In the genomic region with DNA sequence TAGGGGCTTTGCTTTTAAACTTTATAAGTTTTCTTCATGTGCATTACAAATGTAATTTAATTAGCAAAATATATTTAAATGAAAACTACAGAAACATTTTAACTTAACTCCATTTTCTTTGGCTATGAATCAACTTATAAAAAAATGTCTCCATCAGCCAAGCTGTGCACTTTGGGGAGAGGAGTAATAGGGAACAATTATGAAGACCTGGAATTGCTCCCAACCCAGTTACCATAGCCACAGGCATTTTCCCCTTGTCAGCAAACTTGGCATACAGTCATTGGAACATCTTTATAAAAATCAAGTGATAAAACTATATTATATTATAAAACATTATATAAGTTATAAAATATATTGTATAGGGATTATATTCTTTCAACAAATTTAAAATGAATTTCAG, we compare ENCODE assay signal across 22 mouse cellular contexts.
DNase-seq lines count a peak whose midpoint lies in the region; ATAC-seq and TF ChIP-seq lines count a peak whose summit lies in the region.
"Had no signal": no experiment of that assay in that cellular context is flagged by ENCODE, and none has a peak within 500 bp of the region (broad histone marks: within the 10 kb centered on the region; RNA-seq: fewer than 3 reads in every experiment).

No protein-coding gene starts in this region.

- no peaks in the 10 kb centered on the region for H3K36me3 ChIP-seq in forebrain, postnatal 0 days (ENCODE audit: insufficient read depth)
- no peaks in the 10 kb centered on the region for H3K36me3 ChIP-seq in forebrain, embryonic 13.5 days (ENCODE audit: poor library complexity, severe bottlenecking)
- no peaks in the 10 kb centered on the region for H3K36me3 ChIP-seq in limb, embryonic 14.5 days (ENCODE audit: control insufficient read depth, insufficient read depth, low read length)
- H3K36me3 ChIP-seq in kidney, embryonic 15.5 days: no peaks in the 10 kb centered on the region
- H3K36me3 ChIP-seq: embryonic facial prominence, embryonic 13.5 days; G1E; heart, embryonic 10.5 days; hindbrain, embryonic 12.5 days had no signal

- no peak for ATAC-seq in forebrain, postnatal 0 days
- ATAC-seq in forebrain, embryonic 13.5 days: no peak
- ATAC-seq in limb, embryonic 14.5 days (ENCODE audit: low FRiP score, low read depth): peak; percentile 60
- no peak for ATAC-seq in kidney, embryonic 15.5 days (replicated peaks; ENCODE audit: low FRiP score)
- ATAC-seq: CD4-positive, CD25-positive, alpha-beta regulatory T cell, adult 4 months; hindbrain, embryonic 16.5 days; inflammation-experienced regulatory T-cells, adult 6 months had no signal

- no peak for TF ChIP-seq CTCF in forebrain, postnatal 0 days (IDR thresholded peaks at IDR 0.05; ENCODE audit: low read depth)
- no peak for TF ChIP-seq CTCF in brain, embryonic 14.5 days (IDR thresholded peaks at IDR 0.05; ENCODE audit: borderline replicate concordance, extremely low read depth, insufficient read depth, insufficient read length)

- H3K27me3 ChIP-seq in forebrain, postnatal 0 days (ENCODE audit: insufficient read depth, low read length): no peaks in the 10 kb centered on the region
- no peaks in the 10 kb centered on the region for H3K27me3 ChIP-seq in forebrain, embryonic 13.5 days
- H3K27me3 ChIP-seq in limb, embryonic 14.5 days (ENCODE audit: control insufficient read depth, insufficient read depth, low read length): no peaks in the 10 kb centered on the region
- no peaks in the 10 kb centered on the region for H3K27me3 ChIP-seq in kidney, embryonic 15.5 days
- H3K27me3 ChIP-seq: embryonic facial prominence, embryonic 13.5 days; hindbrain, embryonic 12.5 days had no signal

- no peak overlapping the region for H3K9ac ChIP-seq in forebrain, postnatal 0 days
- H3K9ac ChIP-seq in forebrain, embryonic 13.5 days: no peak overlapping the region
- no peak overlapping the region for H3K9ac ChIP-seq in limb, embryonic 14.5 days (ENCODE audit: low read depth, low read length, severe bottlenecking)
- H3K9ac ChIP-seq in kidney, embryonic 15.5 days: no peak overlapping the region
- H3K9ac ChIP-seq: embryonic facial prominence, embryonic 13.5 days; hindbrain, embryonic 12.5 days had no signal

- H3K4me3 ChIP-seq in forebrain, postnatal 0 days (ENCODE audit: low read depth, low read length): no peak overlapping the region
- no peak overlapping the region for H3K4me3 ChIP-seq in forebrain, embryonic 13.5 days
- H3K4me3 ChIP-seq in limb, embryonic 14.5 days (replicated peaks; ENCODE audit: low read length): no peak overlapping the region
- no peak overlapping the region for H3K4me3 ChIP-seq in kidney, embryonic 15.5 days (replicated peaks)
- H3K4me3 ChIP-seq: embryonic facial prominence, embryonic 13.5 days; heart, embryonic 10.5 days; hindbrain, embryonic 12.5 days had no signal

- no peak for TF ChIP-seq POLR2A in brain, embryonic 14.5 days (IDR thresholded peaks at IDR 0.05; ENCODE audit: borderline replicate concordance, extremely low read depth, insufficient read depth, insufficient read length, poor library complexity, severe bottlenecking)
- no peak for TF ChIP-seq POLR2A in limb, embryonic 14.5 days (IDR thresholded peaks at IDR 0.05; ENCODE audit: borderline replicate concordance, extremely low read depth, insufficient read depth, insufficient read length)

- H3K4me2 ChIP-seq in forebrain, postnatal 0 days (ENCODE audit: low read depth): no peak overlapping the region
- H3K4me2 ChIP-seq in forebrain, embryonic 13.5 days: no peak overlapping the region
- no peak overlapping the region for H3K4me2 ChIP-seq in limb, embryonic 14.5 days (replicated peaks; ENCODE audit: low read depth, low read length, severe bottlenecking)
- no peak overlapping the region for H3K4me2 ChIP-seq in kidney, embryonic 15.5 days
- H3K4me2 ChIP-seq: embryonic facial prominence, embryonic 13.5 days; hindbrain, embryonic 12.5 days had no signal

- no peaks in the 10 kb centered on the region for H3K4me1 ChIP-seq in forebrain, postnatal 0 days (ENCODE audit: insufficient read depth)
- no peaks in the 10 kb centered on the region for H3K4me1 ChIP-seq in forebrain, embryonic 13.5 days
- peaks cover 6% of the 10 kb centered on the region for H3K4me1 ChIP-seq in limb, embryonic 14.5 days (ENCODE audit: control insufficient read depth, insufficient read depth, low read length)
- H3K4me1 ChIP-seq in kidney, embryonic 15.5 days: no peaks in the 10 kb centered on the region
- H3K4me1 ChIP-seq: embryonic facial prominence, embryonic 13.5 days; heart, embryonic 10.5 days; hindbrain, embryonic 12.5 days had no signal

- H3K27ac ChIP-seq in forebrain, postnatal 0 days (ENCODE audit: low read depth, low read length): no peak overlapping the region
- H3K27ac ChIP-seq in forebrain, embryonic 13.5 days: no peak overlapping the region
- no peak overlapping the region for H3K27ac ChIP-seq in limb, embryonic 14.5 days (replicated peaks; ENCODE audit: low read depth, low read length)
- H3K27ac ChIP-seq in kidney, embryonic 15.5 days: no peak overlapping the region
- H3K27ac ChIP-seq: embryonic facial prominence, embryonic 13.5 days; heart, embryonic 10.5 days; hindbrain, embryonic 12.5 days had no signal

- H3K9me3 ChIP-seq in forebrain, postnatal 0 days (ENCODE audit: low read length): no peaks in the 10 kb centered on the region
- H3K9me3 ChIP-seq in forebrain, embryonic 13.5 days (replicated peaks): no peaks in the 10 kb centered on the region
- H3K9me3 ChIP-seq in limb, embryonic 14.5 days (ENCODE audit: control insufficient read depth, low read length): no peaks in the 10 kb centered on the region
- H3K9me3 ChIP-seq in kidney, embryonic 15.5 days (replicated peaks): no peaks in the 10 kb centered on the region
- H3K9me3 ChIP-seq: embryonic facial prominence, embryonic 13.5 days; G1E; heart, embryonic 10.5 days; hindbrain, embryonic 12.5 days had no signal

- DNase-seq in forebrain, postnatal 0 days: peak; percentile 8
- DNase-seq in 3T3-L1 (ENCODE audit: low read depth, low spot score): peak; percentile 18
- DNase-seq in brain, embryonic 14.5 days (ENCODE audit: low read depth): peak; percentile 45
- peak; percentile 73 for DNase-seq in limb, embryonic 14.5 days (ENCODE audit: low spot score)
- DNase-seq: adrenal gland, adult 8-10 months; adrenal gland, postnatal 36 days; cerebellum, adult 11-12 months; cerebellum, adult 9-10 months; cerebellum, postnatal 25 days; gastrocnemius, postnatal 10 days; heart, adult 18-20 months; heart, postnatal 10 days; heart, postnatal 4 days had no signal

Comparison
In these comparisons a context has a peak if more than half of its experiments do, and no peak if none do; other contexts are left out.
1. DNase-seq: peak in every context shown above with its lines; median percentile 73 in limb, embryonic 14.5 days; 45 in brain, embryonic 14.5 days; 18 in 3T3-L1; 8 in forebrain, postnatal 0 days.